Mouse (Mus musculus) ES-E14 (cell line): ENCODE data around the gene Hvcn1. TPM values are rescaled to one million over a fixed set of nuclear protein-coding genes. Genes with fewer than 3 reads are reported as not detected.

ENCODE experiments used
- DNase-seq: peaks from one replicate; pipeline ENCODE4 v3.0.0-alpha.2; 2013; ENCODE audit warnings: low read depth, low spot score
- H3K27ac ChIP-seq: 2 replicates; pipeline ENCODE4 v1.5.1; 2012; ENCODE audit warnings: low read depth, mild to moderate bottlenecking, low read length, moderate library complexity, mixed read lengths; ENCODE audit not compliant: poor library complexity, insufficient read depth, severe bottlenecking
- H3K36me3 ChIP-seq: 2 replicates; pipeline ENCODE4 v1.6.1; 2012; ENCODE audit warnings: mild to moderate bottlenecking, low read length, moderate library complexity, mixed read lengths; ENCODE audit not compliant: control insufficient read depth, poor library complexity, insufficient read depth, severe bottlenecking
- H3K4me1 ChIP-seq, 2 experiments: fragments of 150-350 bp in 1 of 2; sonication (generic) in 1 of 2; 2 replicates each; pipeline ENCODE4 v1.6.1; 2012; ENCODE audit warnings: low read length in 2 of 2, mild to moderate bottlenecking in 1 of 2, mixed read lengths in 1 of 2; ENCODE audit not compliant: control insufficient read depth in 2 of 2, insufficient read depth in 2 of 2, poor library complexity in 1 of 2
- H3K4me3 ChIP-seq, 2 experiments: fragments of 150-350 bp in 1 of 2; sonication (generic) in 1 of 2; 2 replicates each; pipeline ENCODE4 v1.5.1; 2012; ENCODE audit warnings: low read length in 2 of 2, low read depth in 1 of 2, mild to moderate bottlenecking in 1 of 2, mixed read lengths in 1 of 2; ENCODE audit not compliant: insufficient read depth in 1 of 2, poor library complexity in 1 of 2, severe bottlenecking in 1 of 2
- H3K9ac ChIP-seq: 2 replicates; pipeline ENCODE4 v1.6.1; 2012; ENCODE audit warnings: low read depth, mild to moderate bottlenecking, low read length, mixed read lengths; ENCODE audit not compliant: poor library complexity, insufficient read depth, severe bottlenecking
- H3K9me3 ChIP-seq: fragments of 150-350 bp; sonication (generic); 2 replicates; pipeline ENCODE4 v1.6.1; 2012; ENCODE audit warnings: low read depth, mild to moderate bottlenecking, low read length; ENCODE audit not compliant: control insufficient read depth, insufficient read depth
- CHD2 ChIP-seq: IDR thresholded peaks from 2 replicates; pipeline ENCODE4 v1.6.1; 2014; ENCODE audit warnings: mild to moderate bottlenecking, low read depth, low read length, inconsistent platforms
- HCFC1 ChIP-seq: IDR thresholded peaks from 2 replicates; pipeline ENCODE4 v1.6.1; 2012; ENCODE audit warnings: low read length, inconsistent platforms, borderline replicate concordance; ENCODE audit not compliant: insufficient read depth
- MAFK ChIP-seq: IDR thresholded peaks from 2 replicates; pipeline ENCODE4 v1.6.1; 2014; ENCODE audit warnings: mild to moderate bottlenecking, low read depth, low read length, inconsistent platforms; ENCODE audit not compliant: insufficient read depth
- ZC3H11A ChIP-seq: IDR thresholded peaks from 2 replicates; pipeline ENCODE4 v1.6.1; 2012; ENCODE audit warnings: low read depth, mild to moderate bottlenecking, inconsistent platforms, low read length, borderline replicate concordance
- ZNF384 ChIP-seq: IDR thresholded peaks from 2 replicates; pipeline ENCODE4 v1.6.1; 2012; ENCODE audit warnings: low read depth, low read length, inconsistent platforms
- in situ Hi-C, 2 experiments: fragments of 600-800 bp; cut with MboI; formaldehyde crosslinking; loops; one replicate each; pipeline ENCODE4 v1.15.1; 2025; ENCODE audit warnings: low sequenced_read_pairs in 2 of 2, inconsistent platforms in 1 of 2; ENCODE audit not compliant: unreplicated experiment in 2 of 2
- total RNA-seq: library from RNA; depleted of rRNA; stranded (reverse); fragments of 300-350 nt; gene quantifications from 2 replicates; pipeline ENCODE4 v1.2.3, GENCODE M21; 2012

The Hvcn1 gene
- total RNA-seq, 1 experiment: 35.7 TPM

- Histone ChIP-seq H3K4me1 (peaks cover 7 to 30% of the 10 kb centered on the region in 2 experiments), H3K36me3 (peaks cover 69% of the 10 kb centered on the region), H3K9me3 (no peaks in the 10 kb centered on the region)
These were observed 42.6 kb upstream of the Hvcn1 start for GRCm38 (mm10) chr5:122164011-122164410.

GRCm38 (mm10) chr5:122165233-122165915 lies 41.2 kb upstream of the Hvcn1 start:
- no peak for TF ChIP-seq HCFC1
- no peak for TF ChIP-seq CHD2
- TF ChIP-seq MAFK: no peak
- TF ChIP-seq ZC3H11A: no peak
- TF ChIP-seq ZNF384: no peak
- Histone ChIP-seq H3K27ac (no peak overlapping the region), H3K36me3 (peaks cover 78% of the 10 kb centered on the region), H3K9me3 (no peaks in the 10 kb centered on the region), H3K4me3 (no peak overlapping the region), H3K9ac (no peak overlapping the region), H3K4me1 (peaks cover 4 to 30% of the 10 kb centered on the region in 2 experiments)
- in situ Hi-C loops: no loop called here
- DNase-seq: no peak

More at GRCm38 (mm10) chr5:122164011-122164410, 42.6 kb upstream of the Hvcn1 start:
- in situ Hi-C loops: no loop called here
- Histone ChIP-seq H3K27ac (no peak overlapping the region), H3K9ac (no peak overlapping the region), H3K4me3 (no peak overlapping the region)
- no peak for TF ChIP-seq ZC3H11A
- no peak for TF ChIP-seq CHD2
- TF ChIP-seq ZNF384: no peak
- no peak for TF ChIP-seq HCFC1
- no peak for DNase-seq

- Histone ChIP-seq H3K36me3 (peaks cover 80% of the 10 kb centered on the region), H3K9me3 (no peaks in the 10 kb centered on the region), H3K4me1 (peaks cover 4 to 24% of the 10 kb centered on the region in 2 experiments), H3K27ac (no peak overlapping the region), H3K4me3 (no peak overlapping the region; a peak in 1 of 4 replicates), H3K9ac (no peak overlapping the region; the same call in 1 of the 2 replicates)
- no peak for DNase-seq
- TF ChIP-seq ZC3H11A: no peak
- TF ChIP-seq ZNF384: no peak
- TF ChIP-seq CHD2: no peak
- no peak for TF ChIP-seq MAFK
- TF ChIP-seq HCFC1: no peak
- in situ Hi-C loops: no loop called here
These were observed 39.9 kb upstream of the Hvcn1 start for GRCm38 (mm10) chr5:122166636-122167161.

GRCm38 (mm10) chr5:122168344-122169069 lies 38.1 kb upstream of the Hvcn1 start:
- no peak overlapping the region for H3K27ac ChIP-seq
- no peak overlapping the region for H3K9ac ChIP-seq
- H3K4me1 ChIP-seq: peaks cover 4 to 18% of the 10 kb centered on the region in 2 experiments; a peak in 3 of 4 replicates
- DNase-seq: no peak
- H3K4me3 ChIP-seq: no peak overlapping the region
- H3K36me3 ChIP-seq: peaks cover 82% of the 10 kb centered on the region
- in situ Hi-C loops: no loop called here
- TF ChIP-seq CHD2 (no peak), MAFK (no peak), HCFC1 (no peak), ZNF384 (no peak), ZC3H11A (no peak)
- H3K9me3 ChIP-seq: no peaks in the 10 kb centered on the region
